Mouse (Mus musculus) liver, adult 2 months (tissue): ENCODE data around the gene Ifitm10. TPM values are rescaled to one million over a fixed set of nuclear protein-coding genes. Genes with fewer than 3 reads are reported as not detected.

Experiments used
- DNase-seq: peaks from one replicate; pipeline ENCODE4 v3.0.0-alpha.2; 2011; ENCODE audit warnings: low read depth, low spot score; ENCODE audit errors: extremely low read depth
- H3K27ac ChIP-seq: fragments of 200-500 bp; replicated peaks from 2 replicates; pipeline ENCODE4 v1.5.1; 2012; ENCODE audit warnings: low read depth, mild to moderate bottlenecking, control low read depth, inconsistent platforms, low read length; ENCODE audit not compliant: insufficient read depth
- H3K27me3 ChIP-seq: fragments of 200-500 bp; 2 replicates; pipeline ENCODE4 v1.6.1; 2012; ENCODE audit warnings: mild to moderate bottlenecking, moderate library complexity, low read length, inconsistent platforms; ENCODE audit not compliant: control insufficient read depth, insufficient read depth
- H3K36me3 ChIP-seq: fragments of 200-500 bp; 2 replicates; pipeline ENCODE4 v1.6.1; 2012; ENCODE audit warnings: low read length, inconsistent platforms; ENCODE audit not compliant: control insufficient read depth, insufficient read depth
- H3K4me1 ChIP-seq: fragments of 200-500 bp; 2 replicates; pipeline ENCODE4 v1.6.1; 2011; ENCODE audit warnings: low read length; ENCODE audit not compliant: control insufficient read depth, insufficient read depth
- H3K4me3 ChIP-seq: fragments of 200-500 bp; 2 replicates; pipeline ENCODE4 v1.5.1; 2011; ENCODE audit warnings: low read depth, mild to moderate bottlenecking, control low read depth, low read length, moderate library complexity; ENCODE audit not compliant: insufficient read depth
- H3K79me2 ChIP-seq: fragments of 200-500 bp; 2 replicates; pipeline ENCODE4 v1.6.1; 2012; ENCODE audit warnings: inconsistent platforms, mild to moderate bottlenecking, low read length, moderate library complexity; ENCODE audit not compliant: control insufficient read depth, insufficient read depth
- H3K9ac ChIP-seq: fragments of 200-500 bp; 2 replicates; pipeline ENCODE4 v1.6.1; 2012; ENCODE audit warnings: low read depth, mild to moderate bottlenecking, control low read depth, inconsistent platforms, low read length
- CTCF ChIP-seq: fragments of 200-500 bp; IDR thresholded peaks from 2 replicates; pipeline ENCODE4 v1.5.1; 2011; ENCODE audit warnings: low read depth, low read length, control low read depth
- POLR2A ChIP-seq: fragments of 200-500 bp; IDR thresholded peaks from 2 replicates; pipeline ENCODE4 v1.6.1; 2011; ENCODE audit warnings: low read length, control low read depth; ENCODE audit not compliant: insufficient read depth; ENCODE audit errors: extremely low read depth
- WGBS: fragments of 180-500 bp; shearing (Covaris S2); methylation state at CpG from one replicate; pipeline ENCODE4 v1.1.7; 2018; 5-methylcytosine and 5-hydroxymethylcytosine counted together
- polyA plus RNA-seq: library from polyadenylated mRNA; depleted of rRNA; stranded (reverse); fragments of >200 nt; gene quantifications from 2 replicates; pipeline ENCODE4 v1.2.3, GENCODE M21; 2012
- total RNA-seq: library from RNA; depleted of rRNA; stranded (reverse); fragments of >200 nt; gene quantifications from 2 replicates; pipeline ENCODE4 v1.2.3, GENCODE M21; 2014

The Ifitm10 gene
- total and polyA plus RNA-seq, 2 experiments: 0.65 to 0.71 TPM

DNA sequence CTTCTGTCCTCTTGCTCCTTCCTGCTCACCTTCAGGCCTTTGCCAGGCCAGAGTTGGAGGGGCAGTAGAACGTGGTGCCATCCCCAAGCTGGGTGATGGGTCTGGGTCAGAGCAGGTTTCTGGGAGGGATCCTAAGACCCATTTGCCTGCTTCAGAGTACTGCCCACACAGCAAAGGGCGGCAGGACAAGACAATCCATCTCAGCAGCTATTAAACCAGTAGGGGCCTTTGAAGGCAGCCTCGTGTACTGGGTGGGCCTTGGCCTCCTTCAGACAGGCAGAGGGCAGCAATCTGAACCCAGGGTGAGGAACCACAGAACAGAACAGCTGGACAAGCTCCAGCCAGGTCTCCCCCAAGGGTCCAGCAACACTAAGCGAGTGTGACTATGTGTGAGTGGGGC is 2.5 kb upstream of the Ifitm10 start:
- no peaks in the 10 kb centered on the region for H3K4me1 ChIP-seq
- H3K9ac ChIP-seq: no peak overlapping the region
- no peak overlapping the region for H3K27ac ChIP-seq
- no peaks in the 10 kb centered on the region for H3K79me2 ChIP-seq
- 0 out of 2 replicates have a peak, but pooled peaks cover 4% of the 10 kb centered on the region for H3K27me3 ChIP-seq
- peaks cover 35% of the 10 kb centered on the region for H3K36me3 ChIP-seq
- WGBS: 82% methylated on average over 4 of the region's 4 CpGs
- no peak for DNase-seq
- no peak overlapping the region for H3K4me3 ChIP-seq
- TF ChIP-seq POLR2A (no peak), CTCF (no peak)

DNA sequence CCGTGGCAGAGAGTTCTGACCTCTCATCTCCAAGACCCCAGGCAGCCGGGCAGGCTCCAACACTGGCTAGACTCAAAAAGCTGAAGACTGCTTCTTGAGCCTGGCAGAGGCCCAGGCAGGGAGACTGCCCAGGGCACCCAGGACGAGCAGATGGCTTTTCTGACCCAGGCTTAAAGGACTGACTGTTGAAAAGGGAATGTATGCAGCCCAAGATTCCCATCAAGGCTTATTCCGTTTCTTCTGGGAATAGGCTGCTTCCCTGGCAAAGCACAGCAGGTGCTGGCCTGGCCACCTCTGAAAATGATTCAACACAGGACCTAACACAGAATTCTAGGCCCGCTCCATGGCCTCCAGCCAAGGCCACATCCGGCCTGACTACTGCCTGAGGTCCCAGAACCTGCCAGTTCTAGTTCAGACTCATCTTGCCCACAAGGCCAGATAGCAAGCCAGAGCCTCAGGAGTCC is 1.7 kb upstream of the Ifitm10 start:
- no peaks in the 10 kb centered on the region for H3K4me1 ChIP-seq

DNA sequence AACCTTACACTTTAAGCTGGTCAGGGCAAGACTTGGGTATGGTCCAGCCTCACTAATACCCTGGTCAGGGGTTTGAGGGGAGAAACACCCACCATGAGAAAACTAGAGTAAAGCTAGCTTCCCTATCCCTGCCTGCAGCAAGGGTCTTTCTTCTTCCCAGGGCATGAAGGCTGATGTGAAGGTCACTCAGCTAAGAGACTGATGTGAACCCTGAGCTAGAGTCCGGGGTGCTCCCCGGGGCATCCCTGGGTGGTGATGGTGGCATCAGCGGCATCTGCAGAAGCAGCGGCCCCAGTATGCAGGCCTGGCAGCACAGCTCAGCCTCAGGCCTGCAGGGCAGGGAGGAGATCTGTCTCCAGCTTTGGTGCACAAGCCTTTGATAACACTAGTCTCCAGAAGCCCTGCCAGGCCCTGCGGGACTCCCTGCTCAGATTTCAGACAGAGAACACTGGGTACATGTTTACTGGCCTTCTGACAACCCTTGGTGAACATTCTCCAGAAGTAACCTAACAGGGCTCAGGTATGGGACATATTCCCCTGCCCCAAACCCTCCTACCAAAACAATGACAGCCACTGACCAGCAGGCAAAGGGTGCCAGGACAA is 961 bp upstream of the Ifitm10 start:
- Histone ChIP-seq H3K27me3 (0 out of 2 replicates have a peak, but pooled peaks cover 4% of the 10 kb centered on the region), H3K27ac (no peak overlapping the region), H3K4me3 (no peak overlapping the region), H3K4me1 (no peaks in the 10 kb centered on the region; the same call in 1 of the 2 replicates), H3K36me3 (peaks cover 24% of the 10 kb centered on the region), H3K9ac (no peak overlapping the region), H3K79me2 (no peaks in the 10 kb centered on the region)
- 85% methylated on average over 5 of the region's 5 CpGs for WGBS
- no peak for DNase-seq
- TF ChIP-seq CTCF (no peak), POLR2A (no peak)

More for the DNA sequence above, 1.7 kb upstream of the Ifitm10 start:
- Histone ChIP-seq H3K27me3 (0 out of 2 replicates have a peak, but pooled peaks cover 4% of the 10 kb centered on the region), H3K9ac (no peak overlapping the region), H3K4me3 (no peak overlapping the region), H3K27ac (0 out of 2 replicates have a peak overlapping the region, but pooled peaks have one; percentile 5), H3K36me3 (peaks cover 32% of the 10 kb centered on the region), H3K79me2 (no peaks in the 10 kb centered on the region)
- no peak for DNase-seq
- TF ChIP-seq CTCF (no peak), POLR2A (no peak)
- 47% methylated on average over 6 of the region's 6 CpGs for WGBS

DNA sequence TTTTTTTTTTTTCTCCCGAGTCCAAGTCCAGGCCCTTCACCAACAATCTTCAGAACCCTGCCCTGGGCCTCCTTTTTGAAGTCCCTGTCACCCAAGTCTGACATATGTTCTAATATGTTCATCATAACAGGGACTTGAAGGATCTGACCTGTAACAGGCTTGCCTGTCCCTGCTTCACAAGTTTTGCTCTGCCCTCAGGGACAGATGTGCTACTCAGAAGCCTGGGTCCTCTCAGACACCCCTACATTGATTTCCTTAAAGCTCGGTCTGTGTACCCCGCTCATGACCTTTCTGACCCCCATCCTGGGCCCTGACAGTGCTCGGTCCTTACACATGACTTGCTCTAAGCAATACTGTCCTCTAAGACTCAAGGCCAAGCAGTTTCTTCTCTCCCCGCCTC is 514 bp downstream of the Ifitm10 start:
- no peak for DNase-seq
- H3K79me2 ChIP-seq: no peaks in the 10 kb centered on the region
- peaks cover 12% of the 10 kb centered on the region for H3K36me3 ChIP-seq
- H3K4me3 ChIP-seq: peak overlapping the region; percentile 12; the same call in 1 of the 2 replicates
- TF ChIP-seq CTCF (no peak), POLR2A (no peak)
- WGBS: 54% methylated on average over 5 of the region's 5 CpGs
- peak overlapping the region; percentile 16; the same call in 1 of the 2 replicates for H3K27ac ChIP-seq
- H3K27me3 ChIP-seq: 0 out of 2 replicates have a peak, but pooled peaks cover 4% of the 10 kb centered on the region
- H3K9ac ChIP-seq: peak overlapping the region; percentile 28; the same call in 1 of the 2 replicates
- H3K4me1 ChIP-seq: no peaks in the 10 kb centered on the region; the same call in 1 of the 2 replicates

DNA sequence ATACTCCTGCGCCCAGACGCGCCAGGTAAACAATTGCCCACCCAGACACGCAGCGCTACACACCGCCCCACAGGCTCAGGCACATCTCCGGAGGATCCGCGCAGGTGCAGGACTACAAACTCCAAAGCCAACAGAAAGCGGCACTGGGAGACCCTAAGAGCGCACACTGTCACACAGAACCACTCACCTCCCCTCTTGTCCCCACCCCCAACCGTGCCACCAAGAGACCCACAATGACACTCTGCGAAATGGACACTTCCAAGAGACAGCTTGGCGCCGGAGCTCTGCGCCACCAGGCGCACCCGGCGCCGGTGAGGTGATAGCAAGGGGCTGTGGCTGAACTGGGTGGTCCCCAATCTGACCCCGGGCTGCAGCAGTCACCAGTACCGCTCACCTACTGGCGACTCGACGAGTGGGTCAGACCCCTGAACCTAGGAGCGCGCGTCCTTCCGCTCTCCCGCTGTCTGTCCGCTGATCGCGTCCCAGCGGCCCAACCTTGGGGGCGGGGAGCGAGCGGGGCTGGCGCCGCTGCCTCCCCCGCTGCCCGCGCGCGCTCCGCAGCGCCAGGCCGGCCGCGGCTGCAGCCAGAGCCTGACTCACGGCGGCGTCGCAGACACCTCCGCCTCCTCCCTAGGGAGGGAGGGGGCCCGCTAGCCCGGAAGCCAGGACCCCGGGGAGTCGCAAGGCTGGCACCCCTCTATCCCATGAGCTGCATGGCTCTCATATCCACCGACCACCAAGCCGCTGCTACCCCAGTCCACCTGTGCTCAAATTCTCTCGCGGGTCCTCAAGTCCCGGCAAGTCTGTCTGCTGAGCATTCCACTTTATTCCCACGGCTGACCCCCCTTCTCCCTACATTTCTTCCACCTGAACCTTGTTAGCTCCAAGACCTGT is 1.5 kb downstream of the Ifitm10 start:
- H3K36me3 ChIP-seq: peaks cover 3% of the 10 kb centered on the region
- 5% methylated on average over 63 of the region's 64 CpGs for WGBS
- H3K9ac ChIP-seq: peak overlapping the region; percentile 64
- no peaks in the 10 kb centered on the region; the same call in 1 of the 2 replicates for H3K4me1 ChIP-seq
- no peak for DNase-seq
- H3K4me3 ChIP-seq: peak overlapping the region; percentile 65
- H3K27ac ChIP-seq: peak overlapping the region; percentile 18
- no peak for TF ChIP-seq CTCF
- TF ChIP-seq POLR2A: no peak
- no peaks in the 10 kb centered on the region for H3K79me2 ChIP-seq
- 0 out of 2 replicates have a peak, but pooled peaks cover 4% of the 10 kb centered on the region for H3K27me3 ChIP-seq
